Comparison of ENCODE assay signal across 8 mouse cellular contexts in the genomic region with DNA sequence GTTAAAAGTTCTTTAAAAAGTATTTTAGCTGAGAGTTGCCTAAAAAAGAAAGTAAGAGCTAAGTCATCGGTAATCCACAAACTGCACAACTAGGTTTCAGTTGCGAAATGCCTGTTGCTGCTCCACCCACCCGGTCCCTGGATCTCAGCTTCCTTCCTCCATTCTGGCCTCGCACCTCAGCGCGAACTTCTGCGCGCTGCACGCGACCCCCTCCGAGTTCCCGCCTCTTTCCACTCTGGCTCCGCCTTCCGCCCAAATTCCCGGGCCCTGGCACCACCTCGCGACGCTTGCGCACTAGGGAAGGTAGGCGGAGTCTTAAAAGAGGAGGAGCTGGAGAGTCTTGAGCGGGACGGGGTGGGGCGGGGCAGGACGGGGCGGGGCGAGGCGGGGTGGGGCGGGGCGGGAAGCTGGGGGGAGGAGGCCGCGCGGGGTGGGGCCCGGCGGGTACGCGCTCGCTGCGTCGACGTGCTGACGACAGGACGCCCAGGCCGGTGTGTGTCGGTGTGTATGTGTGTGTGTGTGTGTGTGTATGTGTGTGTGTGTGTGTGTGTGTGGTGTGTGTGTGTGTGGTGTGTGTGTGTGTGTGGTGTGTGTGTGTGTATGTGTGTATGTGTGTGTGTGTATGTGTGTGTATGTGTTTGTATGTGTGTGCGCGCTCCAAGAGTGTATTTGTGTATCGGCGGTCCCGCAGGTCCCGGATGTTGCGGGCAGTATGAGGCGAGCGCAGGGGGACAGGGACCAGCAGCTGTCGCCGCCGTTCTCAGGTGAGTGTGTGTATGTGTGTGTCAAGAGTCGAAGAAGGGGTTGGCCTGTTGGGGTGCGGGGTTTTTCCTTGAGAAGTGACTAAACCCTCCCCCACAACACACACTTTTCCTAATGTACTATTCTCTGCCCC. TPM values are rescaled to one million over a fixed set of nuclear protein-coding genes. Genes with fewer than 3 reads are reported as not detected.
DNase-seq lines count a peak whose midpoint lies in the region; ATAC-seq lines count a peak whose summit lies in the region.

Gene Spop (plus strand): TSS at position 440 of the 895 bp plus-strand sequence.

- H3K4me1 ChIP-seq in hindbrain, embryonic 13.5 days (replicated peaks), result peaks cover 29% of the 10 kb centered on the region

- peak within 1 kb of the TSS; percentile 76 for H3K4me2 ChIP-seq in hindbrain, embryonic 13.5 days

- ATAC-seq in hindbrain, embryonic 13.5 days (ENCODE audit: low FRiP score), result peak; percentile 86

- H3K36me3 ChIP-seq in hindbrain, embryonic 13.5 days, result no peaks in the 10 kb centered on the region

- H3K9me3 ChIP-seq in hindbrain, embryonic 13.5 days, result no peaks in the 10 kb centered on the region

- peak within 1 kb of the TSS; percentile 65 for H3K4me3 ChIP-seq in hindbrain, embryonic 13.5 days

- H3K27me3 ChIP-seq in hindbrain, embryonic 13.5 days, result no peaks in the 10 kb centered on the region

- 2% methylated on average over 58 of the region's 58 CpGs for WGBS in hindbrain, embryonic 13.5 days

- peak within 1 kb of the TSS; percentile 96 for H3K27ac ChIP-seq in hindbrain, embryonic 13.5 days

- peak; percentile 98 for DNase-seq in NIH3T3 (ENCODE audit: low read depth)
- DNase-seq in cerebellum, postnatal 10 days, result peak; percentile 92 to 94
- DNase-seq in frontal cortex, postnatal 14 days (ENCODE audit: low spot score in 2 of 2), result peak; percentile 77 to 86
- DNase-seq in layer of hippocampus, postnatal 25 days (ENCODE audit: extremely low spot score in 1 of 2, low spot score in 1 of 2), result peak; percentile 70 to 73
- DNase-seq in lung, postnatal 25 days (ENCODE audit: low spot score), result peak; percentile 93
- peak; percentile 93 for DNase-seq in retina, embryonic 14.5 days (ENCODE audit: low spot score)
- peak; percentile 95 for DNase-seq in thymus, postnatal 4 days

- peak within 1 kb of the TSS; percentile 82 for H3K9ac ChIP-seq in hindbrain, embryonic 13.5 days

RNA-seq across cellular contexts. Expression of gene Spop, which starts in this region (rescaled TPM):
- polyA plus RNA-seq in hindbrain, embryonic 13.5 days (2015; fragmentation: Nextera tagmentation; extraction: Ambion mirVana), result 221 and 226 TPM in 2 replicates
- total RNA-seq in layer of hippocampus, postnatal 25 days (2021), result 100 to 1,000 TPM; 159 to 170 TPM

Comparison
In these comparisons a context has a peak if more than half of its experiments do, and no peak if none do; other contexts are left out.
1. Peak in every context shown above with its lines: DNase-seq, ATAC-seq, H3K4me3 ChIP-seq and H3K27ac ChIP-seq.